Mouse (Mus musculus): ENCODE results near the gene Tdrd5. TPM values are rescaled to one million over a fixed set of nuclear protein-coding genes. Genes with fewer than 3 reads are reported as not detected.

Gene Tdrd5
- total RNA-seq (2014; fragmentation: Nextera tagmentation) (6.0 and 6.1 TPM in 2 replicates), total RNA-seq (2017) (0.55 and 0.58 TPM in 2 replicates), polyA plus RNA-seq (2012) (0.09 TPM in 2 replicates)

DNA sequence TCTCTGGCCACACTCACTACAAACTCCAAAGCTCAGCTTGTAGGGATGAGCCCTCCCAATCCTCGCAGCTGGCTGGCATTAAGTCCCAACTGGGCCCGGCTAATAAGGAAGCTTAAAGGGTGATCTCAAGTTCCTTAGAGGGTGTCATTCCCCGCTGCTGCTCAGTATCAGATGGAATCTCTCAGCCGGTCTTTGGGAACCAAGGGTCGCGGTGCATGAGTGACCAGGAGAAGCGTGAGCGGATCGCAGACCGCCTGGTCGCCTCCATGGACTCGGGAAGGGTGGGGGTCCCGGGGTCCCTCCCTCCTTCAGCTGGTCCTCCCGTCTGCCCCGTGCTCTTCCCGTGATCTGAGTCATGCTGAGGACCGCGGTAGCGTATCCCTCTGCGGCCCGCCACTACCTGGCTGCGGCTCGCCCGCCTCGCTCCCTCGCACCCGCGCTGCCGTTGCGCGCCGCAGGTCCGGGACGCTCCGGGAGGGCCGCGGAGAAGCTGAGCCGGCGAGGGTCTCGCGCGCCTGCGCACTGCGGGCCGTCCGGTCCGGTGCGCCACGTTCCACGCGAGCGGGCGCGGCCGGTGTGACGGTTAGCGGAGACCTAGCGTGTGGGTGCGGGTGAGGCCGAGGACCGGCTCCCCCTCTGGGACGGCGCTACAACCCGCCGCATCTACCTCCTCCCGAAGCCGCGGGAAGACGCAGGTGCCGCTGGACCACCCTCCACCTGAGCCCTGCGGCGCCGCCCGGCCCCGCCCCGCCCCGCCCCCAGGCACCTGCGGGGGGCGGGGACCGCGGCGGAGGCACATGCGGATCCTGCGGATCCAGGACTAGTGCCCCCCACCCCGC lies at the start of gene Tdrd5:
Tdrd5 (minus strand) TSS at position 754 of the 839 bp plus-strand sequence.
- Histone ChIP-seq H3K4me3 (ENCODE audit: low read depth, low read length) (peak within 1 kb of the TSS; percentile 26; the same call in 1 of the 2 replicates), H3K27me3 (ENCODE audit: insufficient read depth, low read length) (peaks cover 8% of the 10 kb centered on the region), H3K9me3 (replicated peaks) (peaks cover 8% of the 10 kb centered on the region), H3K4me1 (ENCODE audit: insufficient read depth, low read depth, low read length) (no peaks in the 10 kb centered on the region), H3K36me3 (replicated peaks) (no peaks in the 10 kb centered on the region)
- DNase-seq (ENCODE audit: low spot score) (no peak), ATAC-seq (ENCODE audit: extremely low read depth, insufficient number of reproducible peaks, low FRiP score, poor library complexity, severe bottlenecking) (no peak)
- TF ChIP-seq GATA1 (IDR thresholded peaks at IDR 0.05; ENCODE audit: borderline replicate concordance, low read length) (no peak), GATA2 (IDR thresholded peaks at IDR 0.05; ENCODE audit: borderline replicate concordance, low read depth, low read length) (no peak), TAL1 (conservative IDR thresholded peaks at IDR 0.05; ENCODE audit: low read depth, low read length) (no peak), CTCF (IDR thresholded peaks at IDR 0.05; ENCODE audit: low read depth, low read length) (no peak), POLR2AphosphoS5 (IDR thresholded peaks at IDR 0.05; ENCODE audit: insufficient replicate concordance, low read depth, low read length) (no peak)

DNA sequence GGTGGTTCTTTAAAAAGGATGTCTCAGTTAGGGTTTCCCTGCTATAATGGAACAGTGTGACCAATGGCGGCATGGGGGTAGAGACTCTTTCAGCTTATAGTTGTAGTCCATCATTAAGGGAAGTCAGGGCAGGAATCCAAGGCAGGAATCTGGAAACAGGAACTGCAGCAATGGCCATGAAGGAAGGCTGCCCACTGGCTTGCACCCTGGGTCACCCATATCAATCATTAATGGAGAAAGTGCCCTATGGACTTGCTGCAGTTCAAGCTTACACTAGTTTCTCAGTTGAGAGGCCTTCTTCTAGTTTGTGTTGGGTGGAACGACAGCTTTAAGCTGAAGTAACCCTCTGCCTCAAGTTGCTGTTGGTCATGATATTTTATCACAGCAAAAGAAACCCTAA lies 49.0 kb upstream of the Tdrd5 start:
- TF ChIP-seq TAL1 (conservative IDR thresholded peaks at IDR 0.05; ENCODE audit: low read depth, low read length) (no peak), GATA1 (IDR thresholded peaks at IDR 0.05; ENCODE audit: borderline replicate concordance, low read length) (no peak), POLR2AphosphoS5 (IDR thresholded peaks at IDR 0.05; ENCODE audit: insufficient replicate concordance, low read depth, low read length) (no peak), GATA2 (IDR thresholded peaks at IDR 0.05; ENCODE audit: borderline replicate concordance, low read depth, low read length) (no peak), CTCF (IDR thresholded peaks at IDR 0.05; ENCODE audit: low read depth, low read length) (no peak)
- Histone ChIP-seq H3K36me3 (replicated peaks) (no peaks in the 10 kb centered on the region), H3K27me3 (ENCODE audit: insufficient read depth, low read length) (peaks cover 10% of the 10 kb centered on the region), H3K9me3 (replicated peaks) (no peaks in the 10 kb centered on the region), H3K4me3 (ENCODE audit: low read depth, low read length) (no peak overlapping the region), H3K4me1 (ENCODE audit: insufficient read depth, low read depth, low read length) (peaks cover 2% of the 10 kb centered on the region; the same call in 1 of the 2 replicates)
- ATAC-seq (ENCODE audit: extremely low read depth, insufficient number of reproducible peaks, low FRiP score, poor library complexity, severe bottlenecking) (no peak), DNase-seq (ENCODE audit: low spot score) (no peak)

DNA sequence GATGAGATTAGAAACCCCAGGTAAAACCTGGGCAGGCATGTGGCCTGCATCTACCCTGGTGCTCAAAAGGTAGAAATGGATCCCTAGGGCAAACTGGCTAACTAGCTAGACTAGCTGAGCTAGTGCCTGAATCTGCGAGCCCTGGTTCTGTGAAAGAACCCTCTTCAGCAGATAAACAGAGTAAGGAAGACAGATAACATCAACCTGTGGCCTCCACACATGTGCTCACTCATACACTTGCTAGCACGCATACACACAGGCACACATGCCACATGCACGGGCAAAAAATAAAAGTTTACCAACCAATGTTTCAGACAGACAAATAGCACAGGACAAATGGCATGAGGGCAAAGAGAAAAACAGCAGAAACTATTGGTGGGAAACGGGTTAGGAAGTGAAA lies 47.0 kb upstream of the Tdrd5 start:
- Histone ChIP-seq H3K27me3 (ENCODE audit: insufficient read depth, low read length) (peaks cover 10% of the 10 kb centered on the region), H3K9me3 (replicated peaks) (no peaks in the 10 kb centered on the region), H3K36me3 (replicated peaks) (no peaks in the 10 kb centered on the region), H3K4me1 (ENCODE audit: insufficient read depth, low read depth, low read length) (peaks cover 2% of the 10 kb centered on the region; the same call in 1 of the 2 replicates), H3K4me3 (ENCODE audit: low read depth, low read length) (no peak overlapping the region)
- ATAC-seq (ENCODE audit: extremely low read depth, insufficient number of reproducible peaks, low FRiP score, poor library complexity, severe bottlenecking) (no peak), DNase-seq (ENCODE audit: low spot score) (no peak)
- TF ChIP-seq POLR2AphosphoS5 (IDR thresholded peaks at IDR 0.05; ENCODE audit: insufficient replicate concordance, low read depth, low read length) = no peak
- no peak for TF ChIP-seq GATA1 (IDR thresholded peaks at IDR 0.05; ENCODE audit: borderline replicate concordance, low read length)
- TF ChIP-seq TAL1 (conservative IDR thresholded peaks at IDR 0.05; ENCODE audit: low read depth, low read length) = no peak
- TF ChIP-seq GATA2 (IDR thresholded peaks at IDR 0.05; ENCODE audit: borderline replicate concordance, low read depth, low read length) = no peak
- no peak for TF ChIP-seq CTCF (IDR thresholded peaks at IDR 0.05; ENCODE audit: low read depth, low read length)

DNA sequence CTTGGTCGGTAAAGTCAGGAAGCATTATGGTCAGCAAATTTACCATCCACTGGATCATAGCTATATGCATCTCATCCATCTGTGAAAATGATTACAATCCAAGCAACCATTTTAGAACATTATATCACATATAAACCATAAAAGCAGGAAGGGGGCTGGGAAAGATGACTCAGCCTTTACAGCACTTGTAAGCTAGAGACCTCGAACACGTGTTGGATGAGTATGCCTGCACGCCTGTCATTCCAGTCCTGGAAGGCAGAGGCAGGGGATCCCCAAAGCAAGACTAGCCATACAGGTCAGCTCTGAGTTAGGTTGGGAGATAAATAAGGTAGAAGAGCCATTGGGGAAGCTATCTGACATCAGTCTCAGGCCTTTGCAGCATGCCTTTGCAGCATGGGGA lies 45.6 kb upstream of the Tdrd5 start:
- TF ChIP-seq TAL1 (conservative IDR thresholded peaks at IDR 0.05; ENCODE audit: low read depth, low read length) = no peak
- TF ChIP-seq GATA1 (IDR thresholded peaks at IDR 0.05; ENCODE audit: borderline replicate concordance, low read length) = no peak
- TF ChIP-seq POLR2AphosphoS5 (IDR thresholded peaks at IDR 0.05; ENCODE audit: insufficient replicate concordance, low read depth, low read length) = no peak
- TF ChIP-seq GATA2 (IDR thresholded peaks at IDR 0.05; ENCODE audit: borderline replicate concordance, low read depth, low read length) = no peak
- no peak for TF ChIP-seq CTCF (IDR thresholded peaks at IDR 0.05; ENCODE audit: low read depth, low read length)
- Histone ChIP-seq H3K9me3 (replicated peaks) (no peaks in the 10 kb centered on the region), H3K4me3 (ENCODE audit: low read depth, low read length) (no peak overlapping the region), H3K27me3 (ENCODE audit: insufficient read depth, low read length) (peaks cover 9% of the 10 kb centered on the region), H3K4me1 (ENCODE audit: insufficient read depth, low read depth, low read length) (peaks cover 2% of the 10 kb centered on the region), H3K36me3 (replicated peaks) (no peaks in the 10 kb centered on the region)
- no peak for DNase-seq (ENCODE audit: low spot score)
- no peak for ATAC-seq (ENCODE audit: extremely low read depth, insufficient number of reproducible peaks, low FRiP score, poor library complexity, severe bottlenecking)

DNA sequence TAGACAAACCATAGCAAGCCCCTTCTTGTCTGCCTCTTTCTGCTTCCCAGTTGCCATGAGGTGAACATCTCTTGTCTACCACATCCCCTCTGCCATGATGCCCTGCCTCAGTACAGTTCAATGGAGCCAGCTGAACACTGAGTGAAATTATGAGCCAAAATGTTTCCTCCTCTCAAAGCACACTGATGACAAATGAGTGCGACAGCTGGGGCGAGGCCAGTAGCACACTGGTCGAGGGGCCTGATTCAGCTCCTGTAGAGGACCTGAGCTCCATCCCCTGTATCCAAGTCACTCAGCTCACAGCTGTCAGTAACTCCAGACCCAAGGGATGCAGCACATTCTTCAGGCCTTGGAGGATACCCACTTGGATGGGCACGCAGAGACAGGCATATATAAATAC lies 42.2 kb upstream of the Tdrd5 start:
- Histone ChIP-seq H3K4me3 (ENCODE audit: low read depth, low read length) (no peak overlapping the region), H3K4me1 (ENCODE audit: insufficient read depth, low read depth, low read length) (peaks cover 2% of the 10 kb centered on the region), H3K9me3 (replicated peaks) (no peaks in the 10 kb centered on the region), H3K27me3 (ENCODE audit: insufficient read depth, low read length) (no peaks in the 10 kb centered on the region; the same call in none of the 2 replicates), H3K36me3 (replicated peaks) (no peaks in the 10 kb centered on the region)
- TF ChIP-seq CTCF (IDR thresholded peaks at IDR 0.05; ENCODE audit: low read depth, low read length) (no peak), TAL1 (conservative IDR thresholded peaks at IDR 0.05; ENCODE audit: low read depth, low read length) (no peak)
- ATAC-seq (ENCODE audit: extremely low read depth, insufficient number of reproducible peaks, low FRiP score, poor library complexity, severe bottlenecking) (no peak), DNase-seq (ENCODE audit: low spot score) (no peak)

DNA sequence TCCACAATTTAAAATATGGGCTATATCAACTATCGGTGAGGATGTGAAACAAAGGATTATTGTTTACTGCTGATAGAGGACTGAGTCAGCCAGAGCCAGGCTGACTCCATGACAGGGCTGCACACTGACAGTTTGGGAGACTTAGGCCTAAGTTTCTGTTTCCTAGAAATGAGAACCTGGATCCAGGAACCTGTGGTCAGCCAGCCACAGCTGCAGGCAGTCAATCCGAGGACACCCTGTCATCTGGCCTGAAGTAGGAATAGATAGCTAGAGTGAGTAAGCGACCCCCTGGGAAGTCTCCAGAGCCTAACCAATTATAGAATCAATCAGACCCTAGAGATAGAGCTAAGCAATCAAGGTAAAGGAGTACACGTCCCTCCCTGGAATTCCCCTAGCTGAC lies 41.0 kb upstream of the Tdrd5 start:
- H3K4me1 ChIP-seq (ENCODE audit: insufficient read depth, low read depth, low read length) = peaks cover 2% of the 10 kb centered on the region
- no peak for ATAC-seq (ENCODE audit: extremely low read depth, insufficient number of reproducible peaks, low FRiP score, poor library complexity, severe bottlenecking)
- no peak for DNase-seq (ENCODE audit: low spot score)
- H3K27me3 ChIP-seq (ENCODE audit: insufficient read depth, low read length) = no peaks in the 10 kb centered on the region; the same call in none of the 2 replicates
- no peak overlapping the region for H3K4me3 ChIP-seq (ENCODE audit: low read depth, low read length)
- H3K36me3 ChIP-seq (replicated peaks) = no peaks in the 10 kb centered on the region
- no peak for TF ChIP-seq POLR2AphosphoS5 (IDR thresholded peaks at IDR 0.05; ENCODE audit: insufficient replicate concordance, low read depth, low read length)
- no peak for TF ChIP-seq CTCF (IDR thresholded peaks at IDR 0.05; ENCODE audit: low read depth, low read length)
- TF ChIP-seq GATA1 (IDR thresholded peaks at IDR 0.05; ENCODE audit: borderline replicate concordance, low read length) = no peak
- TF ChIP-seq TAL1 (conservative IDR thresholded peaks at IDR 0.05; ENCODE audit: low read depth, low read length) = no peak
- no peak for TF ChIP-seq GATA2 (IDR thresholded peaks at IDR 0.05; ENCODE audit: borderline replicate concordance, low read depth, low read length)
- H3K9me3 ChIP-seq (replicated peaks) = no peaks in the 10 kb centered on the region

Data from G1E (cell line).